Mouse (Mus musculus) adrenal gland, adult (tissue): ENCODE measurements around the gene Khk.

ENCODE experiments used
- DNase-seq, 2 experiments: peaks; one replicate each; pipeline ENCODE4 v3.0.0; 2022 to 2023; ENCODE audit warnings: low spot score in 1 of 2; ENCODE audit not compliant: inconsistent age in 2 of 2

Gene Khk

DNA sequence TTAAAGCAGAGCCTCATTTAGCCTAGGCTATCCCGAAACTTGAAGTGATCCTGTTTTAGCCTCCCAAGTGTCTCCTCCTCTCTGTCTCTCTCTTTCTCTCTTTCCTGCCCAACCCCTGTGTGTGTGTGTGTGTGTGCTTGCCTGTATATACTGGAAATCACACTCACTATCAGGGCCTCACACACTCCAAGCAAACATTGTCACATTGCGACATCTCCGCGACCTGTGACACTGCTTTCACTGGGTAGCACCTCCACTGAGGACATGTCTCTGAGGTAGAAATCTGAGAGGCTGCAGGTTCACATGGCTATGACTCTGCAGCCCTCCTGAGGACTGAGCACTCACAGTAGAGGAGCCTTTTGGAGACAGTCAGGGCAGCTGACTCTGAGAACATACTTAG is 45.0 kb downstream of the Khk start:
- DNase-seq, result no peak

GRCm38 (mm10) chr5:30968416-30968815 is 47.2 kb downstream of the Khk start, which contains the start of gene Tcf23:
Gene Tcf23, plus strand, starts transcription at chr5:30968662.
- DNase-seq, result peak; percentile 30 to 37

GRCm38 (mm10) chr5:30969440-30969839 is 48.2 kb downstream of the Khk start:
- DNase-seq, result no peak

DNA sequence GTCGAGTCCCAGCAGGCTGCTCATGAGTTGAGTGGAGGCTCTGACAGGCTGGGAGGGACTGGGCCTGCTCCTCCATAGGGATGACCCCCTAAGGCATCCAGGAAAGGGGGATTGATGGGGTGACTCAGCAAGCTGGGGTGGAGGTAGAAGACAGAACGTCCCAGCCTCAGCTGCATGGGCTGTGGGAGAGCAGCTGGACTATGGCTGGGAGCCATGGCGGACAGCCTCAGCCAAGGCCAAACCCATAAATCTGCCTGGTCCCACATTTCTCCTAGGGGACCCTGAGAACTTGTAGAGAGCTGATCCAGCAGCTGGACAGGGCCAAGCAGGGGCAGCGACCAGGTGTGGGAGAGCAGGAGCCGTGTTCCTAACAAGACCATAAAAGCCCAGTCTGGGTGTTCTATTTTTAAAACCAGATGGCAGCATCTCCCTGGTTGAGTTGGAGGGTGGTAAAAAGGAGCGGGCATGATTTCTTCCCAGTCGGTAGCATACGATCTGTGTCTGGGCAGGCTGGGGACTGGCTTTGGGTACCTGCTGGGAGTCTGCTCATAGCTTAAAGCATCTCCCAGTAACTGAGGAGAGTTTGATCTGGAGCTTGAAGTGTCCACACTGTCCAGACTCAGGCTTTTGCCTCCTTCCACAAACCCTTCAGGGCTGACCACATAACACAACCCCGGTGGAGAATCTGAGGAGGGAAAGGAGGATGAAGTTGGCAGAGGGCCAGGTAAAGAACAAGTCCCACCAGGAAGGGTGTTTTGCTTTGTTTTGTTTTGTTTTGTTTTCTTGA is 53.8 kb downstream of the Khk start:
- DNase-seq, result peak; percentile 88 to 90
